Mouse (Mus musculus) embryo, embryonic 11 days (tissue): Measurements from ENCODE around the gene Ptn.

Experiments
- DNase-seq: peaks from one replicate; pipeline ENCODE4 v3.0.0-alpha.2; 2015

The Ptn gene

GRCm38 (mm10) chr6:36812666-36813515, 2.9 kb upstream of the Ptn start:
- DNase-seq = no peak

GRCm38 (mm10) chr6:36810448-36810847, 428 bp upstream of the Ptn start:
- DNase-seq = peak; percentile 63

GRCm38 (mm10) chr6:36809311-36809726, 701 bp downstream of the Ptn start:
- DNase-seq = peak; percentile 68

GRCm38 (mm10) chr6:36808306-36809058, 1.5 kb downstream of the Ptn start:
- peak; percentile 45 for DNase-seq

GRCm38 (mm10) chr6:36806906-36807305, 3.1 kb downstream of the Ptn start:
- DNase-seq = no peak

- no peak for DNase-seq
These were observed 9.6 kb downstream of the Ptn start for GRCm38 (mm10) chr6:36800309-36800946.

GRCm38 (mm10) chr6:36797066-36797655, 12.9 kb downstream of the Ptn start:
- no peak for DNase-seq

- DNase-seq = no peak
These were observed 15.5 kb downstream of the Ptn start for GRCm38 (mm10) chr6:36794535-36794934.

- no peak for DNase-seq
These were observed 16.2 kb downstream of the Ptn start for GRCm38 (mm10) chr6:36793775-36794174.

GRCm38 (mm10) chr6:36789261-36789660, 20.8 kb downstream of the Ptn start:
- DNase-seq = no peak

GRCm38 (mm10) chr6:36788576-36789191, 21.3 kb downstream of the Ptn start:
- peak; percentile 61 for DNase-seq

GRCm38 (mm10) chr6:36784682-36785208, 25.3 kb downstream of the Ptn start:
- peak; percentile 60 for DNase-seq

GRCm38 (mm10) chr6:36782481-36782880, 27.5 kb downstream of the Ptn start:
- no peak for DNase-seq

- DNase-seq = no peak
These were observed 32.3 kb downstream of the Ptn start for GRCm38 (mm10) chr6:36777567-36778337.

- no peak for DNase-seq
These were observed 33.0 kb downstream of the Ptn start for GRCm38 (mm10) chr6:36777039-36777438.

- peak; percentile 86 for DNase-seq
These were observed 34.2 kb downstream of the Ptn start for GRCm38 (mm10) chr6:36775647-36776360.

GRCm38 (mm10) chr6:36772541-36772940, 37.5 kb downstream of the Ptn start:
- no peak for DNase-seq

- DNase-seq = no peak
These were observed 41.0 kb downstream of the Ptn start for GRCm38 (mm10) chr6:36769012-36769411.

- no peak for DNase-seq
These were observed 43.1 kb downstream of the Ptn start for GRCm38 (mm10) chr6:36766941-36767340.

GRCm38 (mm10) chr6:36755001-36755885, 54.8 kb downstream of the Ptn start:
- no peak for DNase-seq
